Mouse (Mus musculus): ENCODE measurements around the gene Peg12. TPM values are rescaled to one million over a fixed set of nuclear protein-coding genes. Genes with fewer than 3 reads are reported as not detected.

Gene Peg12
- polyA plus RNA-seq (2012; rRNA removed; ENCODE audit: low replicate concordance), result 0.53 and 3.3 TPM in 2 replicates

GRCm38 (mm10) chr7:62463878-62464755 is at the start of gene Peg12:
Gene Peg12 (minus strand): TSS chr7:62464510.

GRCm38 (mm10) chr7:62419493-62420360 is 44.6 kb downstream of the Peg12 start, which contains the start of gene Mkrn3:
Gene Mkrn3 (minus strand): TSS chr7:62420139.

Other genes with a start within 250 kb of the Peg12 start
- gene Ndn, start 117.9 kb downstream of the Peg12 start, polyA plus RNA-seq (2012; rRNA removed; ENCODE audit: low replicate concordance), result 19.2 and 20.8 TPM in 2 replicates
- gene Magel2, start 87.5 kb downstream of the Peg12 start, polyA plus RNA-seq (2012; rRNA removed; ENCODE audit: low replicate concordance), result 0.04 TPM in 1 of 2 replicates, not detected in the other
- gene Mkrn3, start 44.4 kb downstream of the Peg12 start, polyA plus RNA-seq (2012; rRNA removed; ENCODE audit: low replicate concordance), result 0.85 and 1.7 TPM in 2 replicates

Measured in subcutaneous adipose tissue, adult 2 months (tissue).